Mouse (Mus musculus) embryonic facial prominence, embryonic 11.5 days (tissue): ENCODE measurements around the gene Aqp8. TPM values are rescaled to one million over a fixed set of nuclear protein-coding genes. Genes with fewer than 3 reads are reported as not detected.
A peak's percentile ranks its signal among the peaks of the same experiment; 100 is the strongest.

Experiments
- ATAC-seq: fragments of 200-750 bp; cut with Nextera tagmentation; replicated peaks from 2 replicates; pipeline ENCODE4 v1.8.0; 2017; ENCODE audit warnings: low read depth; ENCODE audit not compliant: insufficient number of reproducible peaks, low FRiP score, low TSS enrichment
- DNase-seq: peaks from one replicate; pipeline ENCODE4 v3.0.0-alpha.2; 2015; ENCODE audit warnings: low spot score
- H3K27ac ChIP-seq: fragments of 300-500 bp; sonication (generic); replicated peaks from 2 replicates; pipeline ENCODE4 v1.5.1; 2014; ENCODE audit warnings: mild to moderate bottlenecking, low read depth, low read length, control low read depth
- H3K27me3 ChIP-seq: fragments of 300-500 bp; sonication (generic); 2 replicates; pipeline ENCODE4 v1.6.1; 2014; ENCODE audit warnings: mild to moderate bottlenecking, low read length, moderate library complexity, mixed read lengths; ENCODE audit not compliant: control insufficient read depth, insufficient read depth
- H3K36me3 ChIP-seq: fragments of 300-500 bp; sonication (generic); replicated peaks from 2 replicates; pipeline ENCODE4 v1.6.1; 2014; ENCODE audit warnings: low read depth, mild to moderate bottlenecking, low read length, moderate library complexity, mixed read lengths; ENCODE audit not compliant: control insufficient read depth, insufficient read depth
- H3K4me1 ChIP-seq: fragments of 300-500 bp; sonication (generic); 2 replicates; pipeline ENCODE4 v1.6.1; 2014; ENCODE audit warnings: low read length, mixed read lengths; ENCODE audit not compliant: control insufficient read depth, insufficient read depth
- H3K4me2 ChIP-seq: fragments of 300-500 bp; sonication (generic); 2 replicates; pipeline ENCODE4 v1.6.1; 2014; ENCODE audit warnings: low read depth, mild to moderate bottlenecking, control low read depth, low read length, moderate library complexity
- H3K4me3 ChIP-seq: fragments of 300-500 bp; sonication (generic); 2 replicates; pipeline ENCODE4 v1.5.1; 2014; ENCODE audit warnings: low read depth, low read length, control low read depth
- H3K9ac ChIP-seq: fragments of 300-500 bp; sonication (generic); replicated peaks from 2 replicates; pipeline ENCODE4 v1.6.1; 2014; ENCODE audit warnings: mild to moderate bottlenecking, control low read depth, low read length
- H3K9me3 ChIP-seq: fragments of 300-500 bp; sonication (generic); replicated peaks from 2 replicates; pipeline ENCODE4 v1.6.1; 2016; ENCODE audit warnings: mild to moderate bottlenecking, low read length, inconsistent platforms, mixed read lengths; ENCODE audit not compliant: control insufficient read depth
- WGBS: fragments of 180-500 bp; shearing (Covaris S2); extraction: QIAGEN DNeasy Blood & Tissue Kit; methylation state at CpG from one replicate; pipeline ENCODE4 v1.1.7; 2014; 5-methylcytosine and 5-hydroxymethylcytosine counted together
- polyA plus RNA-seq: library from polyadenylated mRNA; unstranded; fragments of >200 nt; fragmentation: Nextera tagmentation; extraction: Ambion mirVana; gene quantifications from 2 replicates; pipeline ENCODE4 v1.2.1, GENCODE M21; 2014

Aqp8 gene
- polyA plus RNA-seq, 1 experiment from 2014 or later, result 1.0 TPM

GRCm38 (mm10) chr7:123458309-123458708 lies 3.8 kb upstream of the Aqp8 start:
- no peak overlapping the region for H3K27ac ChIP-seq
- H3K36me3 ChIP-seq, result no peaks in the 10 kb centered on the region
- H3K9me3 ChIP-seq, result no peaks in the 10 kb centered on the region
- no peaks in the 10 kb centered on the region for H3K27me3 ChIP-seq
- H3K4me2 ChIP-seq, result no peak overlapping the region
- no peaks in the 10 kb centered on the region for H3K4me1 ChIP-seq
- H3K9ac ChIP-seq, result no peak overlapping the region
- no peak for ATAC-seq
- no peak overlapping the region for H3K4me3 ChIP-seq
- DNase-seq, result no peak
- 90% methylated on average over 4 of the region's 4 CpGs for WGBS

- ATAC-seq (no peak), DNase-seq (no peak)
- Histone ChIP-seq H3K27me3 (no peaks in the 10 kb centered on the region), H3K9me3 (no peaks in the 10 kb centered on the region), H3K4me1 (no peaks in the 10 kb centered on the region), H3K27ac (no peak overlapping the region), H3K4me3 (no peak overlapping the region), H3K4me2 (no peak overlapping the region), H3K36me3 (no peaks in the 10 kb centered on the region), H3K9ac (no peak overlapping the region)
- 83% methylated on average over 4 of the region's 4 CpGs for WGBS
Observed at GRCm38 (mm10) chr7:123459247-123459646, 2.8 kb upstream of the Aqp8 start.

GRCm38 (mm10) chr7:123461316-123461715 lies 775 bp upstream of the Aqp8 start:
- ATAC-seq (no peak), DNase-seq (no peak)
- H3K4me1 ChIP-seq, result no peaks in the 10 kb centered on the region
- no peaks in the 10 kb centered on the region for H3K9me3 ChIP-seq
- H3K4me3 ChIP-seq, result no peak overlapping the region
- no peaks in the 10 kb centered on the region for H3K27me3 ChIP-seq
- H3K27ac ChIP-seq, result no peak overlapping the region
- H3K36me3 ChIP-seq, result no peaks in the 10 kb centered on the region
- H3K4me2 ChIP-seq, result no peak overlapping the region
- 80% methylated on average over 4 of the region's 4 CpGs for WGBS
- H3K9ac ChIP-seq, result no peak overlapping the region

- no peak overlapping the region for H3K4me2 ChIP-seq
- H3K4me1 ChIP-seq, result no peaks in the 10 kb centered on the region
- H3K9ac ChIP-seq, result no peak overlapping the region
- no peak overlapping the region for H3K27ac ChIP-seq
- no peaks in the 10 kb centered on the region for H3K9me3 ChIP-seq
- ATAC-seq (no peak), DNase-seq (no peak)
- 89% methylated on average over 4 of the region's 4 CpGs for WGBS
- no peak overlapping the region for H3K4me3 ChIP-seq
- H3K36me3 ChIP-seq, result no peaks in the 10 kb centered on the region
- H3K27me3 ChIP-seq, result no peaks in the 10 kb centered on the region
Observed at GRCm38 (mm10) chr7:123463569-123463968, 1.5 kb downstream of the Aqp8 start.

GRCm38 (mm10) chr7:123465692-123466387 lies 3.7 kb downstream of the Aqp8 start:
- Histone ChIP-seq H3K9ac (no peak overlapping the region), H3K9me3 (no peaks in the 10 kb centered on the region), H3K4me1 (no peaks in the 10 kb centered on the region), H3K4me2 (no peak overlapping the region), H3K4me3 (no peak overlapping the region), H3K36me3 (no peaks in the 10 kb centered on the region), H3K27ac (no peak overlapping the region), H3K27me3 (no peaks in the 10 kb centered on the region)
- 38% methylated on average over 6 of the region's 6 CpGs for WGBS
- ATAC-seq (peak; percentile 83), DNase-seq (peak; percentile 86)

GRCm38 (mm10) chr7:123467961-123468360 lies 5.9 kb downstream of the Aqp8 start:
- no peak overlapping the region for H3K4me3 ChIP-seq
- ATAC-seq (no peak), DNase-seq (no peak)
- no peak overlapping the region for H3K4me2 ChIP-seq
- H3K27me3 ChIP-seq, result no peaks in the 10 kb centered on the region
- no peaks in the 10 kb centered on the region for H3K9me3 ChIP-seq
- H3K27ac ChIP-seq, result no peak overlapping the region
- no peaks in the 10 kb centered on the region for H3K4me1 ChIP-seq
- no peaks in the 10 kb centered on the region for H3K36me3 ChIP-seq
- 89% methylated on average over 1 of the region's 1 CpGs for WGBS
- no peak overlapping the region for H3K9ac ChIP-seq

- ATAC-seq (no peak), DNase-seq (no peak)
- Histone ChIP-seq H3K4me3 (no peak overlapping the region), H3K27me3 (no peaks in the 10 kb centered on the region), H3K36me3 (no peaks in the 10 kb centered on the region), H3K27ac (no peak overlapping the region), H3K4me1 (no peaks in the 10 kb centered on the region), H3K9ac (no peak overlapping the region), H3K9me3 (no peaks in the 10 kb centered on the region), H3K4me2 (no peak overlapping the region)
- WGBS, result 81% methylated on average over 5 of the region's 5 CpGs
Observed at GRCm38 (mm10) chr7:123487703-123488102, 25.6 kb downstream of the Aqp8 start.

- ATAC-seq (no peak), DNase-seq (no peak)
- Histone ChIP-seq H3K27me3 (no peaks in the 10 kb centered on the region), H3K9ac (peak overlapping the region; percentile 77), H3K36me3 (no peaks in the 10 kb centered on the region), H3K4me1 (no peaks in the 10 kb centered on the region), H3K9me3 (no peaks in the 10 kb centered on the region), H3K4me3 (peak overlapping the region; percentile 68), H3K4me2 (peak overlapping the region; percentile 89), H3K27ac (no peak overlapping the region)
- WGBS, result 45% methylated on average over 19 of the region's 19 CpGs
Observed at GRCm38 (mm10) chr7:123499481-123500238, 37.6 kb downstream of the Aqp8 start.
